Comparison of ENCODE assay signal across 17 mouse cellular contexts in the genomic region with DNA sequence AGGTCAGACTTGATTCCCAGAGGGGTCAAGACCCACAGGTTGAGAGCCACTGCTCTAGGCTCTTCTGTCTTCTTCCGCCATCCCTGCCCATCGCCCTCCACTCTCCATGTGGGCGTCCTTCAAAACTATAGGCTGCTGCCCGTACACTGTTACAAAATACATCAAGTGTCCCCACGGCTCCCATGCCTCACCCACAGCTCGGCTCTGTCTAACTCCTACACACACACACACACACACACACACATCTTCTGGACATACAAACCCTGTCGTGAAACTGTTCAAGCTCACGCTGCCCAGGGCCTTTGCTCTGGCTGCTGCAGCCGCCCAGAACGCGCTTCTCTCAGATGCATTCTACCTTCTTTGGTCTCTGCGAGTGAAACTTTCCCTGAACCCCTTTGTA.
DNase-seq lines count a peak whose midpoint lies in the region; ATAC-seq and TF ChIP-seq lines count a peak whose summit lies in the region.
"Had no signal": no experiment of that assay in that cellular context is flagged by ENCODE, and none has a peak within 500 bp of the region (broad histone marks: within the 10 kb centered on the region; RNA-seq: fewer than 3 reads in every experiment).

No protein-coding gene starts in this region.

- whole genome bisulfite sequencing in heart, postnatal 0 days: 89% methylated on average over 12 of the region's 12 CpGs
- WGBS in heart, embryonic 11.5 days (ENCODE audit: insufficient replicate concordance): 84% methylated on average over 12 of the region's 12 CpGs
- WGBS in lung, embryonic 15.5 days: 71% methylated on average over 12 of the region's 12 CpGs
- 75% methylated on average over 12 of the region's 12 CpGs for WGBS in lung, adult 2 months
- 86% methylated on average over 12 of the region's 12 CpGs for WGBS in embryonic facial prominence, embryonic 12.5 days
- WGBS in limb, embryonic 10.5 days: 91% methylated on average over 12 of the region's 12 CpGs

- no peak overlapping the region for H3K4me3 ChIP-seq in heart, postnatal 0 days (ENCODE audit: low read depth, low read length)
- no peak overlapping the region for H3K4me3 ChIP-seq in heart, embryonic 11.5 days (ENCODE audit: low read depth, low read length)
- no peak overlapping the region for H3K4me3 ChIP-seq in lung, embryonic 15.5 days
- no peak overlapping the region for H3K4me3 ChIP-seq in lung, adult 2 months (replicated peaks; ENCODE audit: extremely low read depth, low read depth, low read length)
- H3K4me3 ChIP-seq in embryonic facial prominence, embryonic 12.5 days: no peak overlapping the region
- no peak overlapping the region for H3K4me3 ChIP-seq in limb, embryonic 10.5 days
- H3K4me3 ChIP-seq: forebrain, embryonic 13.5 days; liver, embryonic 12.5 days; midbrain, embryonic 12.5 days; neural tube, embryonic 13.5 days had no signal

- no peaks in the 10 kb centered on the region for H3K27me3 ChIP-seq in heart, postnatal 0 days (ENCODE audit: control insufficient read depth, insufficient read depth, low read length)
- 0 out of 2 replicates have a peak, but pooled peaks cover 4% of the 10 kb centered on the region for H3K27me3 ChIP-seq in heart, embryonic 11.5 days (ENCODE audit: control insufficient read depth, insufficient read depth, low read length)
- no peaks in the 10 kb centered on the region for H3K27me3 ChIP-seq in lung, embryonic 15.5 days
- no peaks in the 10 kb centered on the region for H3K27me3 ChIP-seq in embryonic facial prominence, embryonic 12.5 days
- peaks cover 9% of the 10 kb centered on the region; the same call in 1 of the 2 replicates for H3K27me3 ChIP-seq in limb, embryonic 10.5 days (ENCODE audit: low read depth, poor library complexity, severe bottlenecking)
- H3K27me3 ChIP-seq: forebrain, embryonic 13.5 days; midbrain, embryonic 12.5 days; neural tube, embryonic 13.5 days had no signal

- no peaks in the 10 kb centered on the region for H3K36me3 ChIP-seq in heart, postnatal 0 days (replicated peaks; ENCODE audit: control insufficient read depth, insufficient read depth, low read length)
- no peaks in the 10 kb centered on the region for H3K36me3 ChIP-seq in heart, embryonic 11.5 days (ENCODE audit: control insufficient read depth, insufficient read depth, low read length)
- H3K36me3 ChIP-seq in lung, embryonic 15.5 days: no peaks in the 10 kb centered on the region
- H3K36me3 ChIP-seq in embryonic facial prominence, embryonic 12.5 days: no peaks in the 10 kb centered on the region
- no peaks in the 10 kb centered on the region for H3K36me3 ChIP-seq in limb, embryonic 10.5 days
- H3K36me3 ChIP-seq: liver, embryonic 12.5 days; midbrain, embryonic 12.5 days; neural tube, embryonic 13.5 days had no signal

- H3K4me2 ChIP-seq in heart, postnatal 0 days (ENCODE audit: low read depth, low read length): no peak overlapping the region
- H3K4me2 ChIP-seq in heart, embryonic 11.5 days: no peak overlapping the region
- no peak overlapping the region for H3K4me2 ChIP-seq in lung, embryonic 15.5 days
- H3K4me2 ChIP-seq in embryonic facial prominence, embryonic 12.5 days (replicated peaks): no peak overlapping the region
- H3K4me2 ChIP-seq: forebrain, embryonic 13.5 days; midbrain, embryonic 12.5 days; neural tube, embryonic 13.5 days had no signal

- H3K9ac ChIP-seq in heart, postnatal 0 days (replicated peaks; ENCODE audit: low read depth, low read length): no peak overlapping the region
- H3K9ac ChIP-seq in heart, embryonic 11.5 days (ENCODE audit: low read depth, low read length): no peak overlapping the region
- no peak overlapping the region for H3K9ac ChIP-seq in lung, embryonic 15.5 days
- H3K9ac ChIP-seq in embryonic facial prominence, embryonic 12.5 days: no peak overlapping the region
- H3K9ac ChIP-seq: forebrain, embryonic 13.5 days; liver, embryonic 12.5 days; midbrain, embryonic 12.5 days; neural tube, embryonic 13.5 days had no signal

- DNase-seq in heart, postnatal 0 days (ENCODE audit: low spot score): no peak
- no peak for DNase-seq in lung, adult 2 months
- no peak for DNase-seq in limb, embryonic 10.5 days (ENCODE audit: low spot score)
- DNase-seq in ovary, postnatal 10 days (ENCODE audit: low spot score): no peak
- DNase-seq: cerebellum, adult 18-20 months; cerebellum, postnatal 25 days; embryo, embryonic 11 days; kidney, adult 8-10 months; spleen, adult 18-20 months; thymus, adult 18-20 months had no signal

- no peak for TF ChIP-seq POLR2A in lung, adult 2 months (IDR thresholded peaks at IDR 0.05; ENCODE audit: borderline replicate concordance, extremely low read depth, low read depth, low read length)

- ATAC-seq in heart, postnatal 0 days (ENCODE audit: insufficient read depth, low read depth): no peak
- no peak for ATAC-seq in heart, embryonic 11.5 days (replicated peaks; ENCODE audit: insufficient number of reproducible peaks, low FRiP score, low TSS enrichment)
- ATAC-seq in lung, embryonic 15.5 days (ENCODE audit: borderline replicate concordance, extremely low read depth, low FRiP score, low TSS enrichment): no peak
- ATAC-seq in embryonic facial prominence, embryonic 12.5 days (ENCODE audit: insufficient number of reproducible peaks, insufficient read depth, low FRiP score, low TSS enrichment): no peak
- ATAC-seq: forebrain, embryonic 13.5 days; liver, embryonic 12.5 days had no signal

- H3K27ac ChIP-seq in heart, postnatal 0 days (ENCODE audit: low read depth): peak overlapping the region; percentile 41
- H3K27ac ChIP-seq in heart, embryonic 11.5 days (ENCODE audit: low read depth, low read length): no peak overlapping the region
- 0 out of 2 replicates have a peak overlapping the region, but pooled peaks have one; percentile 35 for H3K27ac ChIP-seq in lung, embryonic 15.5 days
- 0 out of 2 replicates have a peak overlapping the region, but pooled peaks have one; percentile 9 for H3K27ac ChIP-seq in embryonic facial prominence, embryonic 12.5 days
- H3K27ac ChIP-seq in limb, embryonic 10.5 days: 0 out of 2 replicates have a peak overlapping the region, but pooled peaks have one; percentile 37
- H3K27ac ChIP-seq: forebrain, embryonic 13.5 days; liver, embryonic 12.5 days; midbrain, embryonic 12.5 days; neural tube, embryonic 13.5 days had no signal

- H3K4me1 ChIP-seq in heart, postnatal 0 days (ENCODE audit: control insufficient read depth, insufficient read depth): peaks cover 11% of the 10 kb centered on the region
- H3K4me1 ChIP-seq in heart, embryonic 11.5 days (ENCODE audit: control insufficient read depth, insufficient read depth, low read length): peaks cover 42% of the 10 kb centered on the region
- H3K4me1 ChIP-seq in lung, embryonic 15.5 days: peaks cover 39% of the 10 kb centered on the region
- peaks cover 11% of the 10 kb centered on the region for H3K4me1 ChIP-seq in lung, adult 2 months (ENCODE audit: control insufficient read depth, insufficient read depth, low read length)
- H3K4me1 ChIP-seq in embryonic facial prominence, embryonic 12.5 days: peaks cover 7% of the 10 kb centered on the region
- peaks cover 38% of the 10 kb centered on the region for H3K4me1 ChIP-seq in limb, embryonic 10.5 days
- H3K4me1 ChIP-seq: forebrain, embryonic 13.5 days had no signal

- TF ChIP-seq EP300 in heart, postnatal 0 days (IDR thresholded peaks at IDR 0.05; ENCODE audit: low read depth): no peak

- H3K9me3 ChIP-seq in heart, postnatal 0 days (replicated peaks; ENCODE audit: control insufficient read depth, low read length): no peaks in the 10 kb centered on the region
- H3K9me3 ChIP-seq in heart, embryonic 11.5 days (replicated peaks; ENCODE audit: control insufficient read depth, low read length): no peaks in the 10 kb centered on the region
- no peaks in the 10 kb centered on the region for H3K9me3 ChIP-seq in lung, embryonic 15.5 days
- no peaks in the 10 kb centered on the region for H3K9me3 ChIP-seq in embryonic facial prominence, embryonic 12.5 days
- no peaks in the 10 kb centered on the region for H3K9me3 ChIP-seq in limb, embryonic 10.5 days (replicated peaks)
- H3K9me3 ChIP-seq: forebrain, embryonic 13.5 days; liver, embryonic 12.5 days; midbrain, embryonic 12.5 days; neural tube, embryonic 13.5 days had no signal

- no peak for TF ChIP-seq CTCF in heart, postnatal 0 days (IDR thresholded peaks at IDR 0.05; ENCODE audit: low read depth)
- no peak for TF ChIP-seq CTCF in lung, adult 2 months (IDR thresholded peaks at IDR 0.05; ENCODE audit: insufficient read depth, low read length)
